Mouse (Mus musculus): ENCODE measurements at regions not wholly inside any gene's neighbourhood (a gene's known extent, or its start where the extent isn't known, plus 50 kb on each side); places are given as distances from the start of the nearest gene placed in this dataset.
A peak's percentile ranks its signal among the peaks of the same experiment; 100 is the strongest.

GRCm38 (mm10) chr12:112299089-112299488 lies 153.1 kb downstream of the Kif26a start:
- DNase-seq, result no peak

GRCm38 (mm10) chr12:112299603-112300002 lies 153.6 kb downstream of the Kif26a start:
- DNase-seq, result no peak

- DNase-seq, result peak; percentile 41 to 50
These were observed 154.1 kb downstream of the Kif26a start for GRCm38 (mm10) chr12:112300125-112300524.

- DNase-seq, result no peak
These were observed 155.4 kb downstream of the Kif26a start for GRCm38 (mm10) chr12:112301411-112301891.

GRCm38 (mm10) chr12:112301929-112302328 lies 155.9 kb downstream of the Kif26a start:
- DNase-seq, result no peak

GRCm38 (mm10) chr12:112306208-112306607 lies 160.2 kb downstream of the Kif26a start:
- no peak for DNase-seq

GRCm38 (mm10) chr12:112308016-112308415 lies 162.0 kb downstream of the Kif26a start:
- no peak for DNase-seq

GRCm38 (mm10) chr12:112309096-112309495 lies 163.1 kb downstream of the Kif26a start:
- DNase-seq, result peak; percentile 40 to 52

GRCm38 (mm10) chr12:112309781-112310180 lies 163.8 kb downstream of the Kif26a start:
- DNase-seq, result peak; percentile 67

GRCm38 (mm10) chr12:112310661-112311060 lies 164.7 kb downstream of the Kif26a start:
- DNase-seq, result no peak

GRCm38 (mm10) chr12:112314781-112315180 lies 168.8 kb downstream of the Kif26a start:
- no peak for DNase-seq

GRCm38 (mm10) chr12:112317191-112317590 lies 171.2 kb downstream of the Kif26a start:
- DNase-seq, result peak; percentile 88 to 89

GRCm38 (mm10) chr12:112318461-112318860 lies 170.8 kb upstream of the A530016L24Rik start:
- peak; percentile 35 to 39 for DNase-seq

- no peak for DNase-seq
These were observed 167.1 kb upstream of the A530016L24Rik start for GRCm38 (mm10) chr12:112322196-112322595.

- no peak for DNase-seq
These were observed 161.8 kb upstream of the A530016L24Rik start for GRCm38 (mm10) chr12:112327411-112327810.

GRCm38 (mm10) chr12:112328809-112329575 lies 160.3 kb upstream of the A530016L24Rik start:
- peak in 1 of 2 experiments; percentile 28 for DNase-seq

GRCm38 (mm10) chr12:112329701-112330301 lies 159.4 kb upstream of the A530016L24Rik start:
- DNase-seq, result no peak

GRCm38 (mm10) chr12:112330557-112330956 lies 158.7 kb upstream of the A530016L24Rik start:
- no peak for DNase-seq

- no peak for DNase-seq
These were observed 158.2 kb upstream of the A530016L24Rik start for GRCm38 (mm10) chr12:112331061-112331460.

- no peak for DNase-seq
These were observed 155.8 kb upstream of the A530016L24Rik start for GRCm38 (mm10) chr12:112333125-112334079.

- peak; percentile 56 to 70 for DNase-seq
These were observed 155.0 kb upstream of the A530016L24Rik start for GRCm38 (mm10) chr12:112334106-112334855.

GRCm38 (mm10) chr12:112335641-112336040 lies 153.6 kb upstream of the A530016L24Rik start:
- DNase-seq, result no peak

Measured in kidney, adult 8-10 months (tissue).